Mouse (Mus musculus) lung, adult 2 months (tissue): Measurements from ENCODE around the gene Tmcc1.

ENCODE experiments used
- CTCF ChIP-seq: fragments of 200-500 bp; IDR thresholded peaks from 2 replicates; pipeline ENCODE4 v1.5.1; 2011; ENCODE audit warnings: mild to moderate bottlenecking, low read length, control low read depth; ENCODE audit not compliant: insufficient read depth
- POLR2A ChIP-seq: fragments of 200-500 bp; IDR thresholded peaks from 2 replicates; pipeline ENCODE4 v1.6.1; 2011; ENCODE audit warnings: low read depth, mild to moderate bottlenecking, control low read depth, low read length, borderline replicate concordance; ENCODE audit errors: extremely low read depth

DNA sequence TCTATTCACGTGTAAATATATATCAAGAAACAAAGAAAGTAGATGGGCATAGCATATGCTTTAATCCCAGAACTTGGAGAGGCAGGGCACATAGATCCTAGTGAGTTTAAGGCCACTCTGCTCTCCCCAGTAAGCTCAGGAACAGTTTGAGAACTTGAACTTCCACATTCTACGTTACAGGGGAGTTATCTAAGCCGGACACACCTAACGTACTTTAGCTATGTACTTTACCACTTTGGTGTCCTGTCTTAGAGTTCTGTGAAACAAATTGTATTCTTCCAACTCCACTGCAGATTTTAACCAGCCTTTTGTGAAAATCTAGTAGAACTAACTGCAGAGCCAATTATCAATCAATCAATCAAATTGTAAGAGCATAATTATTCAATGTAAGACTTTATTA lies 82.7 kb downstream of the Tmcc1 start:
- TF ChIP-seq POLR2A (no peak), CTCF (no peak)
